Mouse (Mus musculus): ENCODE results near the gene Pign. TPM values are rescaled to one million over a fixed set of nuclear protein-coding genes. Genes with fewer than 3 reads are reported as not detected.

The Pign gene
- polyA plus RNA-seq, 1 experiment = 5.6 TPM

DNA sequence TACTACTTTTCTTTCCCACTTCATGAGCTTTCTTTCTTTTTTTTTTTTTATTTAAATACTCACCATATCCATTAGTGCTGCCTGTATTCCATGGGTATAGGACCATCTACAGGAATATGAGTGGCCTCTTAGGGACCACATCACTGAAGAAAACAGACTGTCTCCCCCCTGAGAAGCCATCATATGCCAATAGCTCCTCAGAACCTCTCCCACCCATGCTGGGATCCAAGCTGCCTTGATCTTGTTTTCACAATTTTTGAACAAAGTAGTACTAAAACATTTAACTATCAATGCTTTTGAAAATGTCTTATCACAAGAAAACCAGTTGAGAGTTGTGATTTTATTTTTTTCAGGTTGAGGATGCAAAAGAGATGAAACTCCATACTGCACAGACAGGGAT is 145.4 kb downstream of the Pign start:
- no peak overlapping the region for H3K27ac ChIP-seq (replicated peaks; ENCODE audit: low read depth, low read length)
- H3K4me3 ChIP-seq (ENCODE audit: insufficient read depth, low read depth, low read length) = no peak overlapping the region
- no peaks in the 10 kb centered on the region for H3K4me1 ChIP-seq (ENCODE audit: control insufficient read depth, insufficient read depth, insufficient read length, low read length)

DNA sequence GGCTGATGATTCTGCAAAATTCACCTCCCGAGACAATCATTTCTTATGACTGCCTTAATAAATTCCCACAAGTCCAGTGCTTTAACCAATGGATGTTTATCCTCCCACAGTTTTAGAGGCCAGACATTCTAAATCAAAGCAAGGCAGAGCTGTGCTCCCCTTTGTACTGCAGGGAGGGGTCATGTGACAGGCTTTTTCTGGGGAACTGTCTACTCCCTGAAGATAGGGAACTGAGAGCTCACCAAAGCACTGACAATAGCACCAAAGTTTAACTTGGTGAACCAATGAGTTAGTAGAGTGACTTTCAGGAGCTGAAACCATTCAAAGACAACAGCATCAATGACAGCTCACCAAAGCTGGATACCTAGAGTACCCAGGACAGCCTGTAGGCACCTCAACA is 156.4 kb downstream of the Pign start:
- Histone ChIP-seq H3K27ac (replicated peaks; ENCODE audit: low read depth, low read length) (no peak overlapping the region), H3K4me1 (ENCODE audit: control insufficient read depth, insufficient read depth, insufficient read length, low read length) (no peaks in the 10 kb centered on the region), H3K4me3 (ENCODE audit: insufficient read depth, low read depth, low read length) (no peak overlapping the region)

DNA sequence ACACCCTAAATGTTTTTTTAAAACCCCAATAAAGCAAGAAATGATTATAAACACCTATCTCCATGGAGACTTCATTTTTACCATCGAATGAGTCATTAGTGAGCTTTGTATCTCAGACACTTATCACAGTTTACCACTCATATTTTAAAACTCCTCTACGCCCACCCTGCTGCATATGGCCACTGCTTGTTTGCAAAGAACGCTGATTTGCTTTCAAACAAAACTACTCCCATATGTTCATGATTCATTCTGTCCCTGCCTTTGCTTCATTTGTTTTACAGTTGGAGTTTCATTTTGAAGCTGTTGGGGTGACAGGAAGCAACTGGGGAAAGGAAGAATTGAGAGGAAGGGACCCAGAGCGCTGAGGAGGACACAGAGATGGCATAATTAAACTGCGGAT is 170.9 kb downstream of the Pign start:
- Histone ChIP-seq H3K27ac (replicated peaks; ENCODE audit: low read depth, low read length) (no peak overlapping the region), H3K4me1 (ENCODE audit: control insufficient read depth, insufficient read depth, insufficient read length, low read length) (no peaks in the 10 kb centered on the region), H3K4me3 (ENCODE audit: insufficient read depth, low read depth, low read length) (no peak overlapping the region)

DNA sequence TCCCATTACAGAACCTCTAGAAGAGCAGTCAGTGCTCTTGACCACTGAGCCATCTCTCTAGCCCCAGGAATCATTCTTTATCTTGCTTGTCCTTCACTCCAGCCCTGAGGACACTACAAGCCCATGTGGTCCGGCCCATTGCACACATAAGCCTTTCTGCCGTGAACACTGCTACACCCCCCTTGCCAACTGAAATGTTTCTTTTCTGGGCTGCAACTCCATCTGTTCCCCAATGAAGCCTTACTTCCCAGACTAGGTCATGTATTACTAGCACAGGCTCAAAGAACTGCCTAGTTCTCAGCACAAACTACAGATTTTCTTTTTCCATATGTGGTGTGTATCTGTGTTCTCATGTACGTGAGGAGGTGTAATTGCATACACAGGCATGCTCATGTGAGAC is 174.0 kb downstream of the Pign start:
- no peaks in the 10 kb centered on the region for H3K4me1 ChIP-seq (ENCODE audit: control insufficient read depth, insufficient read depth, insufficient read length, low read length)
- no peak overlapping the region for H3K27ac ChIP-seq (replicated peaks; ENCODE audit: low read depth, low read length)
- H3K4me3 ChIP-seq (ENCODE audit: insufficient read depth, low read depth, low read length) = no peak overlapping the region

DNA sequence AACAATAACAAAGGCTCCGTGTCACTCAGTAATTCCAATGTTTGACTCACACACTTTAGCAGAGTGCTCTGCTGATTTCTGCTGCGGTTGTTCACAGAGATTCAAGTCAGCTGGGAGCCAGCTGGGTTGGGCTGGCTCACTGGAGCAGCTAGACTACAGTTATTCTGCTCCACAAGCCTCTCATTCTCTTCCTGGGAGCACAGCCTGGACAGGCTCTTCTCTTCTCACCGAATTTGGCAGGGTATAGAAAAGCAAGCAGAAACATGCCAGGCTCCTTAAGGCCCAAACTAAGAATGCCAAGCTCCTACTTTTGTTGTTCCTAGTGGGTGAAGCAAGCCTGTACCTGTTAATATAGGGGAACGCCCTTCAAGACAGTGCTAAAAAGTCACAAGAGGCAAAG is 176.4 kb downstream of the Pign start:
- Histone ChIP-seq H3K27ac (replicated peaks; ENCODE audit: low read depth, low read length) (no peak overlapping the region), H3K4me1 (ENCODE audit: control insufficient read depth, insufficient read depth, insufficient read length, low read length) (no peaks in the 10 kb centered on the region), H3K4me3 (ENCODE audit: insufficient read depth, low read depth, low read length) (no peak overlapping the region)

Other genes with a start within 250 kb of the Pign start
- gene Relch, start 184 bp upstream of the Pign start, polyA plus RNA-seq (2012; ENCODE audit: insufficient read depth, insufficient read length, missing spikeins) = 6.2 and 7.9 TPM in 2 replicates
- gene Tnfrsf11a, start 117.0 kb upstream of the Pign start, polyA plus RNA-seq (2012; ENCODE audit: insufficient read depth, insufficient read length, missing spikeins) = 0.67 and 1.1 TPM in 2 replicates

Measured in brown adipose tissue, adult 24 weeks (tissue).